Mouse (Mus musculus) A20 (cell line): ENCODE measurements around the gene Gm5751.
"Not testable (repeated sequence)": the region's sequence is repeated elsewhere in the genome, so short reads cannot be mapped to it uniquely, and the experiment has no call there.

Source experiments
- DNase-seq: peaks from one replicate; pipeline ENCODE4 v3.0.0-alpha.2; 2011; ENCODE audit warnings: low read depth, low spot score

The Gm5751 gene

DNA sequence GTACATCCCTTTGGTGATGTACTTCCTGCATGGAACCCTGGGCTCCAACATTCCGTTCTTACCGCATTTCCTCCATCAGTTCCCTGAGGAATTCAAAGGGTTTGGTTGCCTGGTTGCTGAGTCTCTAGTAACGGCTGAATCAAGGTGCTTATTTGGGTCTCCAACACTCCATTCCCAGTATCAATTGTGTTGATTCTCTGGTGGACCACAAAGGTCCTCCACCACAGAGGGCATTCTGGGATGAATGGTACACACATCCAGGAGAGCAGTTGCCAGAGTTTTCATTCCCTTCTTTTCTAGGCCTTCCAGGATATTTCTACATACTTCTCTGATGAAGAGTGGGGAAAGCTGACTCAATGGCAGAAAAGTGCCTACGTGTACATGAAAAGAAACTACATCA, at the start of gene Gm5751:
Gene Gm5751, plus strand, starts transcription at position 301 of the 400 bp plus-strand sequence.
- not testable (repeated sequence) for DNase-seq

DNA sequence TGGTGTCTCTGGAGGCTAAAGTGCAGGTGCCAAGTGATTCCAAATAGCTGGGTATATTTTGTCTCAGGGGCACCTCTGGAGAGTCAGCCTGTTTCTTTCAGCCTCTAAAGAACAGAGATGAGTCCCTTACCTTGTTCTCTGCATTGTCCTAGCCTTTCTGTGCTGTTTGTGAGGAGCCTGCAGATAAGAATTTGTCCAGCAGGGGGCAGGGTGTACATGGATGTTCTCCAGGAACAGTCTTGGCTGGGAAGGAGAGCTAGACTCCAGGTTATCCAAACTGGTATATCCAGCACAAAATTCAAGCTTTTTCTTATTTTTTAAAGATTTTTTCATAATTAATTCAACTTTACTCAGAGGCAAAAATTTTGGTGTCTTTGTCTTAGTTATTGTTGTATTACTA, 42.0 kb upstream of the Gm5751 start:
- DNase-seq, result peak; percentile 19

DNA sequence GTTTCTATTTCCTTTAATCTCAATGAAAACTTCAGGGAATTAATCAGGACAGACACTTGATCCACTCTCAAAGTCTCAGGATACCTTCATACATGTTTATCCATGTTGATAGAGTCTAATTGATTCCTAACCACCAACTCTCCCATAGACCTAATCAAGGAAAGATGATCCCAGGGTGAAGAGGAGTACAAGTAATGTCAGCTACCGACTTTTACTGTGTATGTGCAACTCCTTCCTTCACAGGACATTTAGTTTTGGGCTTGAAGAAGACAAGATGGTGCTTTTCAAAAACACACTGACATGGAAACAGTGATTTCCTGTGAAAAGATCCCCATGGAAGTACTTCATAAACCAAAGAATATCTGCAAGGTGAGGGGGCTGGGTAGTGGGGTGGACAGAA, 30.4 kb upstream of the Gm5751 start, which contains the start of gene Gm6592:
Gene Gm6592, plus strand, starts transcription at position 301 of the 400 bp plus-strand sequence.
- no peak for DNase-seq

DNA sequence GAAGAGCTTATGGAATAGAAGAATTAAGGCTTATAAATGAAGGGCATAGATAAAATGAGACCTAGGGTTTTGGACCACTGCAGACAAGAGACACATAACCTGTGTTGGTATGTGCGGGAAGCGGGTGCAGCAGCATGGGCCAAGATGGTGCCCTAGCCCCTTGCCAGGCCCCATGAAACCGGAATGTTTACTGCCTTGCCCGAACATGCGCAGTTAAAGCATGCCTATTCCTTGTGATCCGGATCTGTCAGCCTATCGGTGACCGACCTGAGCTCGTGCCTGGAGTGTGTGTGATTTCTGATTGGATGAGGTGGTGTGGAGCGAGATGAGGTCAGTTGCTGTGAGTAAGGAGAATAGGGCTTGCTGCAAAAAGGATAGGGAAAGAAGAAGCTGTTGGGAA, 21.6 kb upstream of the Gm5751 start:
- DNase-seq, result no peak

DNA sequence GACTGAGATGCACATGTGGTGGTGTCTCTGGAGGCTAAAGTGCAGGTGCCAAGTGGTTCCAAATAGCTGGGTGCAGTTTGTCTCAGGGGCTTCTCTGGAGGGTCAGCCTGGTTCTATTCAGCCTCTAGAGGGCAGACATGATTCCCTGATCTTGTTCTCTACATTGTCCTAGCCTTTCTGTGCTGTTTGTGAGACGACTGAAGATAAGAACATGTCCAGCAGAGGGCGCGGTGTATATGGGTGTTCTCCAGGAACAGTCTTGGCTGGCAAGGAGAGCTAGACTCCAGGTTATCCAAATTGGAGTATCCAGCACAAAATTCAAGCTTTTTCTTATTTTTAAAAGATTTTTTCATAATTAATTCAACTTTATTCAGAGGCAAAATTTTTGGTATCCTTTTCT, 9.7 kb upstream of the Gm5751 start:
- DNase-seq, result peak; percentile 76

DNA sequence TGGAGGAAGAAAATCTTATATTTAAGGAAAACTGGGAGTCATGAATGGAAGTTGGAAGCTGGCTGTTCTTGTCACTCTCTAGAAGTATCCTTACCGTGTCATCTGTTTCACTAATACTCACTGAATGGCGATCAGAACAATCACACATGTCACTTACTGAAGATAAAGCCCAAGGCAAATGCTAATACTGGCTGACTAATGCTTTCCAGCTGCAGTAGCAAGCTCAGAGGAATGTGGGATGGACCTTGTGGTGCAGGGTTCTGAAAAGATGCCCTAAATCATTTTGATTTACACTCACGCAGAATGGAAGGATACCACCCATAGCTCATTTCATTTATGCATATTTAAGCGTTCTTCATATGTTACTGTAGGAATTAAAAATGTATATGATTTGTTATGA, 10.3 kb downstream of the Gm5751 start:
- DNase-seq, result no peak

DNA sequence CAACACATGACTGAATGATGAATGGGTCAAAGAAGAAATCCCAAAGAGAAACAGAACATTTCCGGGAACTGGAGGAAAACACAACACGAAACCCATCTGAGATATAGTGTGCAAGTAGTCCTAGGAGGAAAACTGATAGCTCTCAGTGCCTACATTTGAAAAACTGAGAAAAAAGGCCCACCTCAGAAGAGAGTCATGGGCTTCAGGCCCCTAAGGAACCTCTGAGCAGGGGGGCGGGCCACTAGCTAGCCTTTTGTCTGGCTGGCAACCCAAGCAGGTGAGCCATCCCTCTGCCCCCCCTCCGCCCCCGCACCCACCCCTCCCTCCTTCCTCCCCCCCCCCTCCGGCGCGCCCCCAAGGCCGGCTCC, 17.9 kb downstream of the Gm5751 start:
- no peak for DNase-seq

DNA sequence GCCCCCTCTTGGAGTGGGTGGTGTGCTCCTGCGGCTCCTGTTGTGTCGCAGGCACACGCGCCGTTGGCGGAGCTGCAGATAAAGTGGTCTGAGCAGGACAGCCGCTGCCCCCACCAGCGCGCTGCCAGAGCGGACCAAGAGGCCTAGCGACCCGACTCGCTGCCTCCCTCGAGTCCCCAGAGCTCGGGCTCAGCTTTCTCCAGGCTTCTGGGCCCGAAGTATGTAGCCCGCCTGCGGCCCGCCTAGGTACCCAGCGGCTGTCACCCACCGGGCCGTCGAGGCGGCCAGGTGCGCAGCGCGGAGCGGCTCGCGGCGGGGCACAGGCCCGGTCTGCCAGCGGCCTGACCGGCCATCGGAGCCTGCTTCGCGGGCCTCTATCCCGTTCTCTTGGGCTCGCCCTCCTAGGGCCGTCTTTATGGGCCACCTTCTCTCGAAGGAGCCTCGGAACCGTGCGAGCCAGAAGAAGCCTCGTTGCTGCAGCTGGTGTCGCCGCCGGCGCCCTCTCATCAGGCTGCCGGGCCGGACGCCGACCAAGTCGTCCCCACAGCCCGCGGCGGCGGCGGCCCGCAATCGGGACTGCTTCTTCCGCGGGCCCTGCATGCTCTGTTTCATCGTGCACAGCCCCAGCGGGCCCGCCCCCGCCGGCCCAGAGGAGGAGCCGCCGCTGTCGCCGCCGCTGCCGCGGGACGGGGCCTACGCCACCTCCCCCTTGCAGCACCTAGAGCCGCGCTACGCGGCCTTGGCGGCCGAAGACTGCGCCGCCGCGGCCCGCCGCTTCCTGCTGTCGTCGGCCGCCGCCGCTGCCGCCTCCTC, 18.5 kb downstream of the Gm5751 start, which contains the start of gene B630019K06Rik:
Gene B630019K06Rik, plus strand, starts transcription at position 40 of the 813 bp plus-strand sequence.
- peak; percentile 73 for DNase-seq

DNA sequence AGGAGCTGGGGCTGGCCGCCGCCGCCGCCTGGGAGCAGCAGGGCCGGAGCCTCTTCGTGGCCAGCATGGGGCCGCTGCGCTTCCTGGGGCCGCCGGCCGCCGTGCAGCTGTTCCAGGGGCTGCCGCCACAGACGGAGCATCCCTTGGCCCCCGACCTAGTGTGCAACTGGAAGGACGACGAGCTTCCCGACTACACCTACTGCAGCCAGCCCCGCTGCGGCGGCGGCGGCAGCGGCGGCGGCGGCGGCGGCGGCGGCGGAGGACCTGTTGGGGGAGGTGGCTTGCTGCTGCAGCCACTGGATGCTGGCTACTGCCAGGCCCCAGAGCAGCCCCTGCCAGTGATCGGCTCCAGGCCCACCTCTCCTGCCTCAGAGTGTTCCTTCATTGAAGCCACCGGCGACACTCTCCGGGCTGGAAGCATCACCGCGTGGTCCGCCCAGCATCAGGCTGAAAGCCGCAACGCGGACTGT, 19.2 kb downstream of the Gm5751 start:
- DNase-seq, result peak; percentile 54

DNA sequence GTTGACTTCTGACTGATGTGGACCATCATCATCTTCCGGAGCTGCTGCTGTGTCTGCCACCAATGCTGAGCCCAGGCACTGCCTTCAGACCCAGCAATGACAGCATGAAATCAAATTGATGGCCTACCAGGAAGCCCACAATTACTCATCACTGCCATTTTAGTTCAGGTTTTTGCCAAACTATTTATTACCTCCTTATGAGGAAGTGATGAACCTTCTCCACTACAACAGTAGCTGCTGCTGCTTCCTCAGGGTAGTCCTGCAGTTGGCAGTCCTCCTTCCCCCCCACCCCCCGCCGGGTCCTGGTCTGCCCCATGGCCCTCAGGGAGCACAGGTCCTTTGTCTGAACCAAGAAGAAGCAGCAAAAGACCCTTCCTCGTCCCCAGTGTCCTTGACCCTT, 26.8 kb downstream of the Gm5751 start:
- DNase-seq, result peak; percentile 62

DNA sequence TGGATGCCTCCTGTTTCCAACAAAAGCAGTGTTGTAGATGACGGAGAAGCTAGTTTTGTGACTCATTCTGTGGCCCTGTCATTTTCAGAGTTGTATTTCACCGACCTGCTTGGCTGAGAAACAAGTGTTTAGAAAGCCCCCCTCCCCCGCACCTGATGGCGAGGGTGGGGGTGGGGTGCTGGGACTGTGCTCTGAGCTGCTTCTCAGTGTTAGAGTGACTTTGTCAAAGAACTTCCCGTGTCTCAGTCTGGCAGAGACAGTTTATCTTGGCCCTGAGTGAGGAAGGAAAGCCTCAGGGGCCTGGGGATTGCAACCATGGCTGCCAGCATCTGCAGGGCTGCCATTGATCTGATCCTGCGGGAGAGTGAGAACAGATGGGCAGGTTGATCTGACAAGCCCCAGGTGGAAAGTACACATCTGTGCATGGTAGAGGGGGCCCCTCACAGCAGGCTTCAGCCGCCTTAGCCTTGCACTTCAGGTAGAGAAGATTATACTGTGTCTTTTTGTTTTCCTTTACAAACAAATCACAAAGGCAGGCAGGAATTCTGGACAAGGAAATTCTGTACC, 27.9 kb downstream of the Gm5751 start:
- DNase-seq, result peak; percentile 42

DNA sequence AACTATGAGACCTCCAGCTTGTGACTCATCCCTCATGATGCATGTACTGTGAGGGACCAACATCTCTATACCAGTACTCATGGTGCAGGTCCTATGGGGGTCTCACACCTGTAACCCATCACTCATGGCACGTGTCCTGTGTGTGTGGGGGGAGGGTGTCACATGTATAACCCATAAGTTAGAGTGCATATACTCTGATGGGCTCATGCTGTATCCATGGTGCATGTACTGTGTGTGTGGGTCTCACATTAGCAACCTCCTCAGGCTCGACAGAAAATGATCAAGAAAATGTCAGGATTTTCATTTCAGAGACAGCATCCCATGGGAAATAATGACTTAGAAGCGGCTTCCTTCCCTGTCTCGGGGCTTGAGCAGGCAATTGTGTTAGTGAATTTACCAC, 47.0 kb downstream of the Gm5751 start:
- no peak for DNase-seq

DNA sequence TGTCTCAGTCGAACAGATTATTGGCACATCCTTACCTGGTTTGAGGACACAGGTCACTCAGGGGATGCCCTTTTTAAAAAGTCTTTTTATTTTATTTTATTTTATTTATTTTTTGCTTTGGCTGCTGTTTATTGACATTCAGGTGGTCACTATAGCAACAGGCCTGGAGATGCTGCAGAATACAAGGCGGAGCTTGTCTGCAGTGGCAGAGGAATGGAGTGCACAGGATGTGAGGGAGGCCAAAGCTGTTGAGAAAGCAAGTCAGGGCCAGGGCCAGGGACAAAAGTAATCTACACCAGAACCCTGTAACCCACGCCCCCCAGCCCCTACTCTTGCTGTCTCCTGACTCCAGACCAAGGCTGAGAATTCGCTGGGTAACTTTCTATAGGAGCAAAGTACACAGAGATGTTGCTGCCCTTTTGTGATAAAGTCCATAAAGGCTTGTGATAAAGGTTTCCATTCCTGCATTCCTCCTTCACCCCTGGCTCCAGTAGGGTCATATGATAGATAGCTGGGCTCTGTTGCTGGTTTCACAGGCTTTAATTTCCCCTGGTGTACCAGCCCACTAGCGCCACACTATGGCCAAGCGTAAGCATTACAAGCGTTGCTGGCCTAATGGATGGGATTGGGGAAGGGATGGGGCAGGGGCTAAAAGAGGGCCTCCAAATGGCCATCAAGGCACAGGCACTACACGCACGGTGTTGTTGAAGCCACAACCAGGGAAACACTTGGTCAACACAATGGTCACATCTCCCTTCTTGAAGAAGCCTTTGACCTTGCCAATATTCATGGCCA, 48.0 kb downstream of the Gm5751 start:
- peak; percentile 33 for DNase-seq

DNA sequence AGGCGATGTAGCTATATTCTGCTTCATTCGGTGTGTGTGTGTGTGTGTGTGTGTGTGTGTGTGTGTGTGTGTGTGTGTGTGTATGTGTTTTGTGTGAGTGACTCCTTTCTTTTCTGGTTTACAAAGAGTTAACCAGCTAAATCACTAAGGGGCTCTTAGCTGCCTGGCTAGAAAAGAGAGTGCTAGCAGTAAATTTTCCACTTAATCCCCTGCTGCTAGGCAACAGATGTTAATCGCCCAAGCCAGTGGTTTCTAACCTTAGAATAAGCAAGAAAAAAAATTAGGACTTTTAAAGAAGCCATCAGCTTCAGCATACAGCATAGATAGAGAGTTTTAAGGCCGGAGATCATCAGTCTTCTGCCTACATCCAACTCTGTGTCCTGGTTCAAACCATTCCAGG, 53.3 kb downstream of the Gm5751 start:
- DNase-seq, result no peak
